Mouse (Mus musculus) forebrain, embryonic 12.5 days (tissue): ENCODE results near the gene 4930583I09Rik. TPM values are rescaled to one million over a fixed set of nuclear protein-coding genes. Genes with fewer than 3 reads are reported as not detected.

Experiments used
- ATAC-seq: fragments of 200-750 bp; cut with Nextera tagmentation; 2 replicates; pipeline ENCODE4 v1.8.0; 2017; ENCODE audit warnings: moderate TSS enrichment; ENCODE audit not compliant: low FRiP score
- H3K27ac ChIP-seq: fragments of 300-500 bp; sonication (generic); 2 replicates; pipeline ENCODE4 v1.5.1; 2016; ENCODE audit warnings: mild to moderate bottlenecking
- H3K27me3 ChIP-seq: fragments of 300-500 bp; sonication (generic); 2 replicates; pipeline ENCODE4 v1.6.1; 2016; ENCODE audit warnings: mild to moderate bottlenecking
- H3K36me3 ChIP-seq: fragments of 300-500 bp; sonication (generic); replicated peaks from 2 replicates; pipeline ENCODE4 v1.6.1; 2016; ENCODE audit warnings: mild to moderate bottlenecking
- H3K4me1 ChIP-seq: fragments of 300-500 bp; sonication (generic); 2 replicates; pipeline ENCODE4 v1.6.1; 2016
- H3K4me2 ChIP-seq: fragments of 300-500 bp; sonication (generic); 2 replicates; pipeline ENCODE4 v1.6.1; 2016; ENCODE audit warnings: mild to moderate bottlenecking, moderate library complexity
- H3K4me3 ChIP-seq: fragments of 300-500 bp; sonication (generic); replicated peaks from 2 replicates; pipeline ENCODE4 v1.5.1; 2016; ENCODE audit warnings: mild to moderate bottlenecking
- H3K9ac ChIP-seq: fragments of 300-500 bp; sonication (generic); 2 replicates; pipeline ENCODE4 v1.6.1; 2016; ENCODE audit warnings: mild to moderate bottlenecking
- H3K9me3 ChIP-seq: fragments of 300-500 bp; sonication (generic); 2 replicates; pipeline ENCODE4 v1.6.1; 2016
- WGBS: fragments of 180-500 bp; shearing (Covaris S2); methylation state at CpG from one replicate; pipeline ENCODE4 v1.1.7; 2016; 5-methylcytosine and 5-hydroxymethylcytosine counted together
- polyA plus RNA-seq: library from polyadenylated mRNA; unstranded; fragments of >200 nt; fragmentation: Nextera tagmentation; extraction: Ambion mirVana; gene quantifications from 2 replicates; pipeline ENCODE4 v1.2.1, GENCODE M21; 2016

4930583I09Rik gene
- not detected in 2 replicates for polyA plus RNA-seq

DNA sequence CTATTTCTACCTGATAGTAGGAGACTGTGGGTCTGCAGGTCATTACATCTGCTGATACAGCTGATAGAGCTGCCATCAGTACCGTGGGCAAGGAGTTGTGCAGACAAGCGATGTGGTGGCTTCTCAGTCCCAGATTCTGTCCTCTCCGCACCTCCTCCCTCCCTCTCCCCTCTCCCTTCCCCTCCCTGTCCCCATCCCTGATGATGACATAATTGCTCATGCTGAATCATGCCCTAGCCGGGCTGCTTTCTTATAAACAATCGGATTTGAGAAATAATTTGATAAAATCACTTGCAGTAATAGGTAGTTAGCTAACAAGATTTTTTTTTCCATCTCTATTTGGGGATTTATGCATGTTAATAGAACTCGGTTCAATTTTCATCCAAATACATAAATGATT lies at the start of gene 4930583I09Rik:
Gene 4930583I09Rik (minus strand): TSS at position 144 of the 400 bp plus-strand sequence.
- Histone ChIP-seq H3K36me3 (no peaks in the 10 kb centered on the region), H3K9ac (no peak within 1 kb of the TSS), H3K27me3 (no peaks in the 10 kb centered on the region), H3K4me1 (peaks cover 5% of the 10 kb centered on the region; the same call in 1 of the 2 replicates), H3K4me3 (no peak within 1 kb of the TSS), H3K27ac (0 out of 2 replicates have a peak within 1 kb of the TSS, but pooled peaks have one; percentile 31), H3K9me3 (no peaks in the 10 kb centered on the region), H3K4me2 (0 out of 2 replicates have a peak within 1 kb of the TSS, but pooled peaks have one; percentile 2)
- ATAC-seq = 0 out of 2 replicates have a peak, but pooled peaks have one; percentile 48
- WGBS = 57% methylated on average over 6 of the region's 6 CpGs

- Histone ChIP-seq H3K4me1 (0 out of 2 replicates have a peak, but pooled peaks cover 3% of the 10 kb centered on the region), H3K4me2 (no peak overlapping the region), H3K36me3 (no peaks in the 10 kb centered on the region), H3K9ac (no peak overlapping the region), H3K27ac (no peak overlapping the region), H3K27me3 (no peaks in the 10 kb centered on the region), H3K9me3 (no peaks in the 10 kb centered on the region), H3K4me3 (no peak overlapping the region)
- ATAC-seq = no peak
- 89% methylated on average over 12 of the region's 12 CpGs for WGBS
Measured at GRCm38 (mm10) chr17:64876111-64876510, 40.2 kb upstream of the 4930583I09Rik start.

GRCm38 (mm10) chr17:64873651-64874072 lies 37.8 kb upstream of the 4930583I09Rik start:
- H3K9me3 ChIP-seq = no peaks in the 10 kb centered on the region
- no peak overlapping the region for H3K4me3 ChIP-seq
- ATAC-seq = peak; percentile 33; the same call in 1 of the 2 replicates
- H3K36me3 ChIP-seq = no peaks in the 10 kb centered on the region
- H3K4me2 ChIP-seq = no peak overlapping the region
- 0 out of 2 replicates have a peak, but pooled peaks cover 3% of the 10 kb centered on the region for H3K4me1 ChIP-seq
- 12% methylated on average over 4 of the region's 4 CpGs for WGBS
- 0 out of 2 replicates have a peak overlapping the region, but pooled peaks have one; percentile 36 for H3K27ac ChIP-seq
- H3K9ac ChIP-seq = no peak overlapping the region
- H3K27me3 ChIP-seq = no peaks in the 10 kb centered on the region

- Histone ChIP-seq H3K27ac (no peak overlapping the region), H3K36me3 (no peaks in the 10 kb centered on the region), H3K9ac (no peak overlapping the region), H3K4me1 (no peaks in the 10 kb centered on the region), H3K9me3 (no peaks in the 10 kb centered on the region), H3K4me2 (no peak overlapping the region), H3K27me3 (no peaks in the 10 kb centered on the region), H3K4me3 (no peak overlapping the region)
- ATAC-seq = no peak
- 80% methylated on average over 4 of the region's 4 CpGs for WGBS
Measured at GRCm38 (mm10) chr17:64863817-64864216, 27.9 kb upstream of the 4930583I09Rik start.

GRCm38 (mm10) chr17:64860963-64861362 lies 25.1 kb upstream of the 4930583I09Rik start:
- Histone ChIP-seq H3K27ac (no peak overlapping the region), H3K4me2 (no peak overlapping the region)
- WGBS = 91% methylated on average over 3 of the region's 3 CpGs

GRCm38 (mm10) chr17:64858848-64859247 lies 23.0 kb upstream of the 4930583I09Rik start:
- Histone ChIP-seq H3K4me3 (no peak overlapping the region), H3K36me3 (no peaks in the 10 kb centered on the region), H3K27ac (no peak overlapping the region), H3K4me2 (no peak overlapping the region), H3K4me1 (no peaks in the 10 kb centered on the region), H3K9ac (no peak overlapping the region), H3K9me3 (no peaks in the 10 kb centered on the region), H3K27me3 (no peaks in the 10 kb centered on the region)
- 83% methylated on average over 6 of the region's 6 CpGs for WGBS
- no peak for ATAC-seq

More at GRCm38 (mm10) chr17:64860963-64861362, 25.1 kb upstream of the 4930583I09Rik start:
- Histone ChIP-seq H3K27me3 (no peaks in the 10 kb centered on the region), H3K9me3 (no peaks in the 10 kb centered on the region), H3K36me3 (no peaks in the 10 kb centered on the region), H3K9ac (no peak overlapping the region), H3K4me3 (no peak overlapping the region), H3K4me1 (no peaks in the 10 kb centered on the region)
- ATAC-seq = no peak

DNA sequence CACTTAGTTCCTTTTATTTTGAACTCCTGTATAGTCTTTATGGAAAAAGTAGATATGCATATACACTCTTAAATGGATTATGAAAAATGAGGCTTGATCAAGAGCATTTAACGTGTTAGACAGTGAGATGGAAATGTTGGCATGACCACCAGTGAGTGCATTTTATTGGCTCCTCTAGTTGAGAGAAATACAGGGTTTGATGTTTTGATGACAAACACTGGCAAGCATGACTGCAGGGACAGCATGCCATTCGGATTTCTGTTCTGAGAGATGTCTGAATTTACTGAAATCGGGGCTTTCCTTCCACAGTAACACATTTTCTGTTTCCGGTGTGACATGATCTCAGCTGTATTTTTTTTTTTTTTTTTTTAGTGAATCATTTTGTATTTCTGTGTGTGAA lies 12.2 kb upstream of the 4930583I09Rik start:
- H3K4me1 ChIP-seq = no peaks in the 10 kb centered on the region
- H3K27ac ChIP-seq = no peak overlapping the region
- no peak overlapping the region for H3K4me2 ChIP-seq
- no peak for ATAC-seq
- WGBS = 88% methylated on average over 4 of the region's 4 CpGs
- no peaks in the 10 kb centered on the region for H3K9me3 ChIP-seq
- no peak overlapping the region for H3K4me3 ChIP-seq
- H3K36me3 ChIP-seq = no peaks in the 10 kb centered on the region
- no peaks in the 10 kb centered on the region for H3K27me3 ChIP-seq
- no peak overlapping the region for H3K9ac ChIP-seq

GRCm38 (mm10) chr17:64846654-64847053 lies 10.8 kb upstream of the 4930583I09Rik start:
- H3K9ac ChIP-seq = no peak overlapping the region
- 83% methylated on average over 1 of the region's 1 CpGs for WGBS
- no peaks in the 10 kb centered on the region for H3K36me3 ChIP-seq
- ATAC-seq = no peak
- no peaks in the 10 kb centered on the region for H3K27me3 ChIP-seq
- no peaks in the 10 kb centered on the region for H3K9me3 ChIP-seq
- no peak overlapping the region for H3K27ac ChIP-seq
- no peak overlapping the region for H3K4me3 ChIP-seq
- no peaks in the 10 kb centered on the region for H3K4me1 ChIP-seq
- H3K4me2 ChIP-seq = no peak overlapping the region

GRCm38 (mm10) chr17:64836892-64837291 lies 1.0 kb upstream of the 4930583I09Rik start:
- Histone ChIP-seq H3K36me3 (no peaks in the 10 kb centered on the region), H3K4me2 (0 out of 2 replicates have a peak overlapping the region, but pooled peaks have one; percentile 2), H3K4me3 (no peak overlapping the region), H3K9me3 (no peaks in the 10 kb centered on the region), H3K9ac (no peak overlapping the region), H3K27ac (0 out of 2 replicates have a peak overlapping the region, but pooled peaks have one; percentile 31), H3K4me1 (peaks cover 5% of the 10 kb centered on the region; the same call in 1 of the 2 replicates), H3K27me3 (no peaks in the 10 kb centered on the region)
- ATAC-seq = peak; percentile 62
- WGBS = 8% methylated on average over 7 of the region's 7 CpGs

DNA sequence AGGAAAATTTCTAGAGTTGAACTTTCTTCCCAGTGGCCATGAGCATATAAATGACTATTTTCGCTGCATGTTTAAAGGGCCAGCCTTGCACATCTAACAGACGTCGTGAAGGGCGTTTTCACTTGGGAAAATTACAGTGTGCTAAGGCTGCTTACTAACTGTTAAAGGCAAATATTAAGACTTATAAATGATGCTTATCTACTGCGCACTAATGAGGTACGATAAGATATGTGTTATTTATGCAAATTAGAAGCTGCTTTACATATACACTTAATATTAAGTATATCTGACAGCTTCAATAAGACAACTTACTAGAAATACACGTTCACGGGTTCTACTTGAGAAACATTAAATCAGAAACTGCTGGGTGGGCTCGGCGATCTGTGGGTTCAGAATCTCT lies 481 bp upstream of the 4930583I09Rik start:
- Histone ChIP-seq H3K27me3 (no peaks in the 10 kb centered on the region), H3K4me3 (no peak overlapping the region), H3K4me2 (0 out of 2 replicates have a peak overlapping the region, but pooled peaks have one; percentile 2), H3K9ac (no peak overlapping the region), H3K4me1 (peaks cover 5% of the 10 kb centered on the region; the same call in 1 of the 2 replicates), H3K9me3 (no peaks in the 10 kb centered on the region), H3K36me3 (no peaks in the 10 kb centered on the region), H3K27ac (no peak overlapping the region)
- WGBS = 75% methylated on average over 10 of the region's 10 CpGs
- ATAC-seq = no peak

- no peak overlapping the region for H3K27ac ChIP-seq
- no peak overlapping the region for H3K9ac ChIP-seq
- peaks cover 5% of the 10 kb centered on the region; the same call in 1 of the 2 replicates for H3K4me1 ChIP-seq
- H3K4me3 ChIP-seq = no peak overlapping the region
- H3K9me3 ChIP-seq = no peaks in the 10 kb centered on the region
- 89% methylated on average over 7 of the region's 7 CpGs for WGBS
- no peaks in the 10 kb centered on the region for H3K27me3 ChIP-seq
- ATAC-seq = no peak
- H3K36me3 ChIP-seq = no peaks in the 10 kb centered on the region
- H3K4me2 ChIP-seq = no peak overlapping the region
Measured at GRCm38 (mm10) chr17:64833906-64834490, 1.9 kb downstream of the 4930583I09Rik start.

DNA sequence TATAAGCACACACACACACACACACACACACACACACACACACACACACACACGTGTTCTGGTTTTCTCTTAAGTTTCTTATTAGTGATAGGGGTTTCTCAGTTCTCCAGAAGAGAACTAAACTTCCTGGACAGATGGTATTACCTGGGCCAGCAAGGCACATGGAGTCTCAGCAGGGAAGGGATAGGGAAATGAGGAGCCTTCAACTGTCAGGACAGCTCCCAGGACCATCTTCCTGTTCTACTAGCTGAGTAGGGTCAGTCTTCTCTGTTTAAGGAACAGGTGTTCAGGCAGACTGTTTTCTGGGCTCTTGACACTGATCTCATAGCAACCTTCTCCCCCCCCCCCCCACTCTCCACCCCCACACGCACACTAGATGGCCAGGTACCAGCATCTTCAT lies 2.8 kb downstream of the 4930583I09Rik start:
- Histone ChIP-seq H3K4me2 (no peak overlapping the region), H3K9ac (no peak overlapping the region), H3K4me3 (no peak overlapping the region), H3K36me3 (no peaks in the 10 kb centered on the region), H3K27me3 (no peaks in the 10 kb centered on the region), H3K27ac (no peak overlapping the region), H3K4me1 (peaks cover 5% of the 10 kb centered on the region; the same call in 1 of the 2 replicates), H3K9me3 (no peaks in the 10 kb centered on the region)
- WGBS = 85% methylated on average over 2 of the region's 2 CpGs
- ATAC-seq = no peak

DNA sequence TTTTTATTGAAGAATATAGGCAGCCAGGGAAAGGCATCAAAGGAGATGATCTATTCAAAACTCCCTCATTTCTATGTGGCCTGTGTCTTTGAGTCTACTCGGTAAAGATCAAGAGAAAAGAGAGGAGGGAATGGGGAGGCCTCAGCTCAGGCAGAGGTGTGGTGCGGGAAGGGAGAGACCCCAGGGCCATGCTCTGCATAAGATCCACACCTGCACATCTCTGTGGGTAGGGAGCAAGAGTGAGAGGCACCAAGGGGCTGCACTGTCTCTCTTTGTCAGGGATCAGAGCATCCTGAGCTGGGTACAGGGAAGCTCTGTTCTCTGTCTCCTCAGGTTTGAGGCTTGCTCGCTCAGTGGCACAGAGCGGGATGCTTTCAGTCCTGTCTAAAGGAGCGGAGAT lies 8.4 kb downstream of the 4930583I09Rik start:
- H3K4me3 ChIP-seq = no peak overlapping the region
- no peak for ATAC-seq
- H3K36me3 ChIP-seq = no peaks in the 10 kb centered on the region
- H3K27ac ChIP-seq = no peak overlapping the region
- H3K4me1 ChIP-seq = no peaks in the 10 kb centered on the region
- H3K9me3 ChIP-seq = no peaks in the 10 kb centered on the region
- 88% methylated on average over 5 of the region's 5 CpGs for WGBS
- H3K4me2 ChIP-seq = no peak overlapping the region
- H3K9ac ChIP-seq = no peak overlapping the region
- H3K27me3 ChIP-seq = no peaks in the 10 kb centered on the region
